24 mouse cellular contexts compared by ENCODE assay signal in genomic region chr2:4511080-4511386, GRCm38 (mm10).
A peak's percentile ranks its signal among the peaks of the same experiment; 100 is the strongest.
DNase-seq lines count a peak whose midpoint lies in the region; ATAC-seq and TF ChIP-seq lines count a peak whose summit lies in the region.
"Had no signal": no experiment of that assay in that cellular context is flagged by ENCODE, and none has a peak within 500 bp of the region (broad histone marks: within the 10 kb centered on the region; RNA-seq: fewer than 3 reads in every experiment).

No protein-coding gene starts in this region.

- WGBS in kidney, embryonic 14.5 days = 64% methylated on average over 2 of the region's 2 CpGs
- WGBS in lung, embryonic 14.5 days = 85% methylated on average over 2 of the region's 2 CpGs
- WGBS in lung, postnatal 0 days = 89% methylated on average over 2 of the region's 2 CpGs
- 84% methylated on average over 2 of the region's 2 CpGs for WGBS in intestine, embryonic 16.5 days

- no peaks in the 10 kb centered on the region for H3K27me3 ChIP-seq in kidney, embryonic 14.5 days (ENCODE audit: control insufficient read depth, insufficient read depth, low read length)
- H3K27me3 ChIP-seq in lung, embryonic 14.5 days (ENCODE audit: insufficient read depth, low read length) = no peaks in the 10 kb centered on the region
- H3K27me3 ChIP-seq in lung, postnatal 0 days (replicated peaks; ENCODE audit: insufficient read depth, low read length) = no peaks in the 10 kb centered on the region
- no peaks in the 10 kb centered on the region for H3K27me3 ChIP-seq in MEL (ENCODE audit: control insufficient read depth in 1 of 2, insufficient read depth in 2 of 2, low read length in 2 of 2)
- no peaks in the 10 kb centered on the region for H3K27me3 ChIP-seq in intestine, embryonic 16.5 days (replicated peaks; ENCODE audit: control insufficient read depth, insufficient read depth, low read length)
- H3K27me3 ChIP-seq: limb, embryonic 12.5 days; liver, embryonic 15.5 days; midbrain, embryonic 15.5 days had no signal

- no peak for ATAC-seq in kidney, embryonic 14.5 days (ENCODE audit: low FRiP score, low TSS enrichment)
- ATAC-seq in lung, embryonic 14.5 days (ENCODE audit: insufficient read depth) = no peak
- ATAC-seq in lung, postnatal 0 days = no peak
- ATAC-seq in intestine, embryonic 16.5 days = no peak
- ATAC-seq: activated CD4-positive, CD25-positive, alpha-beta regulatory T cell, adult 4 months; forebrain, embryonic 16.5 days; midbrain, embryonic 15.5 days had no signal

- TF ChIP-seq CTCF in lung, embryonic 14.5 days (IDR thresholded peaks at IDR 0.05; ENCODE audit: low read depth) = no peak
- TF ChIP-seq CTCF in lung, postnatal 0 days (IDR thresholded peaks at IDR 0.05) = no peak
- TF ChIP-seq CTCF in MEL (IDR thresholded peaks at IDR 0.05 in 2 of 3, conservative IDR thresholded peaks at IDR 0.05 in 1 of 3; ENCODE audit: control insufficient read depth in 1 of 3, insufficient read depth in 1 of 3, low read depth in 2 of 3, low read length in 3 of 3, poor library complexity in 1 of 3, severe bottlenecking in 1 of 3) = no peak

- H3K4me2 ChIP-seq in kidney, embryonic 14.5 days (replicated peaks; ENCODE audit: low read depth, low read length) = no peak overlapping the region
- no peak overlapping the region for H3K4me2 ChIP-seq in lung, embryonic 14.5 days
- no peak overlapping the region for H3K4me2 ChIP-seq in lung, postnatal 0 days (replicated peaks; ENCODE audit: low read depth, low read length)
- no peak overlapping the region for H3K4me2 ChIP-seq in intestine, embryonic 16.5 days (ENCODE audit: low read depth, low read length)
- H3K4me2 ChIP-seq: limb, embryonic 12.5 days; liver, embryonic 15.5 days; midbrain, embryonic 15.5 days had no signal

- H3K9me3 ChIP-seq in kidney, embryonic 14.5 days (ENCODE audit: control insufficient read depth, low read length) = no peaks in the 10 kb centered on the region
- no peaks in the 10 kb centered on the region for H3K9me3 ChIP-seq in lung, embryonic 14.5 days (ENCODE audit: low read depth, low read length)
- H3K9me3 ChIP-seq in lung, postnatal 0 days (ENCODE audit: low read length) = no peaks in the 10 kb centered on the region
- no peaks in the 10 kb centered on the region for H3K9me3 ChIP-seq in MEL (replicated peaks; ENCODE audit: insufficient read depth, low read length)
- H3K9me3 ChIP-seq in intestine, embryonic 16.5 days (ENCODE audit: control insufficient read depth, low read length) = no peaks in the 10 kb centered on the region
- H3K9me3 ChIP-seq: limb, embryonic 12.5 days; liver, embryonic 15.5 days; midbrain, embryonic 10.5 days; midbrain, embryonic 15.5 days had no signal

- no peak overlapping the region for H3K4me3 ChIP-seq in kidney, embryonic 14.5 days (ENCODE audit: low read length)
- H3K4me3 ChIP-seq in lung, embryonic 14.5 days (ENCODE audit: low read depth, low read length) = no peak overlapping the region
- H3K4me3 ChIP-seq in lung, postnatal 0 days (ENCODE audit: low read depth, low read length) = no peak overlapping the region
- H3K4me3 ChIP-seq in MEL (ENCODE audit: control insufficient read depth in 1 of 2, insufficient read depth in 1 of 2, low read depth in 2 of 2, low read length in 2 of 2) = no peak overlapping the region
- H3K4me3 ChIP-seq in intestine, embryonic 16.5 days (ENCODE audit: low read length) = no peak overlapping the region
- H3K4me3 ChIP-seq: erythroblast, embryonic 14.5 days; gastrocnemius, adult 2 months; heart, adult 2 months; left cerebral cortex, adult 2 months; limb, embryonic 12.5 days; liver, embryonic 15.5 days; midbrain, embryonic 10.5 days; midbrain, embryonic 15.5 days had no signal

- no peak for TF ChIP-seq EP300 in lung, postnatal 0 days (IDR thresholded peaks at IDR 0.05)
- peak; percentile 72 to 88 for TF ChIP-seq EP300 in MEL (IDR thresholded peaks at IDR 0.05; ENCODE audit: low read depth in 1 of 2, low read length in 2 of 2)

- H3K79me2 ChIP-seq in MEL (ENCODE audit: control insufficient read depth, insufficient read depth, low read length, poor library complexity) = no peaks in the 10 kb centered on the region

- no peak for TF ChIP-seq RAD21 in MEL (IDR thresholded peaks at IDR 0.05; ENCODE audit: low read depth, low read length)

- H3K9ac ChIP-seq in kidney, embryonic 14.5 days (ENCODE audit: low read depth, low read length) = no peak overlapping the region
- H3K9ac ChIP-seq in lung, embryonic 14.5 days = no peak overlapping the region
- no peak overlapping the region for H3K9ac ChIP-seq in lung, postnatal 0 days (replicated peaks; ENCODE audit: low read depth)
- H3K9ac ChIP-seq in MEL (ENCODE audit: control insufficient read depth, low read depth, low read length, poor library complexity, severe bottlenecking) = no peak overlapping the region
- no peak overlapping the region for H3K9ac ChIP-seq in intestine, embryonic 16.5 days (ENCODE audit: low read depth, low read length)
- H3K9ac ChIP-seq: limb, embryonic 12.5 days; liver, embryonic 15.5 days; midbrain, embryonic 15.5 days had no signal

- no peaks in the 10 kb centered on the region for H3K36me3 ChIP-seq in kidney, embryonic 14.5 days (ENCODE audit: control insufficient read depth, insufficient read depth, low read length)
- H3K36me3 ChIP-seq in lung, embryonic 14.5 days (ENCODE audit: insufficient read depth) = peaks cover 12% of the 10 kb centered on the region; the same call in 1 of the 2 replicates
- no peaks in the 10 kb centered on the region for H3K36me3 ChIP-seq in lung, postnatal 0 days (ENCODE audit: insufficient read depth, low read length)
- H3K36me3 ChIP-seq in MEL (ENCODE audit: control insufficient read depth in 1 of 2, insufficient read depth in 2 of 2, low read length in 2 of 2) = peaks cover 0 to 11% of the 10 kb centered on the region in 2 experiments; a peak in 2 of 4 replicates
- H3K36me3 ChIP-seq in intestine, embryonic 16.5 days (ENCODE audit: control insufficient read depth, insufficient read depth, low read length) = no peaks in the 10 kb centered on the region
- H3K36me3 ChIP-seq: liver, embryonic 15.5 days; midbrain, embryonic 15.5 days had no signal

- no peak for DNase-seq in kidney, adult 9 months
- DNase-seq in lung, embryonic 14.5 days = no peak
- DNase-seq in lung, postnatal 0 days (ENCODE audit: low spot score) = no peak
- no peak for DNase-seq in MEL (ENCODE audit: low read depth, low spot score)
- no peak for DNase-seq in right cerebral cortex, adult 18-20 months
- DNase-seq: adrenal gland, adult 2 months; cerebellum, adult 2 months; cerebellum, postnatal 14 days; gastrocnemius, adult 2 months; gastrocnemius, postnatal 36 days; heart, adult 2 months; kidney, adult 2 months; thymus, adult 18-20 months; thymus, postnatal 36 days had no signal

- peak overlapping the region; percentile 59 for H3K27ac ChIP-seq in kidney, embryonic 14.5 days (ENCODE audit: low read depth, low read length)
- H3K27ac ChIP-seq in lung, embryonic 14.5 days (ENCODE audit: low read depth) = peak overlapping the region; percentile 54; the same call in 1 of the 2 replicates
- H3K27ac ChIP-seq in lung, postnatal 0 days (ENCODE audit: low read length) = no peak overlapping the region
- H3K27ac ChIP-seq in MEL (ENCODE audit: control insufficient read depth, low read depth, low read length) = peak overlapping the region; percentile 81
- peak overlapping the region; percentile 33 for H3K27ac ChIP-seq in intestine, embryonic 16.5 days (ENCODE audit: low read length)
- H3K27ac ChIP-seq: gastrocnemius, adult 2 months; heart, adult 2 months; left cerebral cortex, adult 2 months; limb, embryonic 12.5 days; liver, embryonic 15.5 days; midbrain, embryonic 10.5 days; midbrain, embryonic 15.5 days had no signal

- peaks cover 33% of the 10 kb centered on the region for H3K4me1 ChIP-seq in kidney, embryonic 14.5 days (ENCODE audit: control insufficient read depth, insufficient read depth, low read length)
- 0 out of 2 replicates have a peak, but pooled peaks cover 6% of the 10 kb centered on the region for H3K4me1 ChIP-seq in lung, embryonic 14.5 days (ENCODE audit: insufficient read depth)
- H3K4me1 ChIP-seq in lung, postnatal 0 days (ENCODE audit: insufficient read depth, low read depth, low read length) = no peaks in the 10 kb centered on the region
- H3K4me1 ChIP-seq in MEL (ENCODE audit: control insufficient read depth in 1 of 2, insufficient read depth in 2 of 2, low read length in 2 of 2) = peaks cover 11 to 13% of the 10 kb centered on the region in 2 experiments
- H3K4me1 ChIP-seq in intestine, embryonic 16.5 days (ENCODE audit: control insufficient read depth, insufficient read depth, low read length) = peaks cover 29% of the 10 kb centered on the region

- TF ChIP-seq POLR2A in MEL (IDR thresholded peaks at IDR 0.05; ENCODE audit: control insufficient read depth in 1 of 2, insufficient read depth in 1 of 2, low read depth in 1 of 2, low read length in 2 of 2, poor library complexity in 1 of 2) = no peak

TF ChIP-seq in MEL, 35 proteins besides CTCF, POLR2A, EP300 and RAD21 (continues in another document):
- no peak for TF ChIP-seq NELFE (IDR thresholded peaks at IDR 0.05; ENCODE audit: low read depth, low read length)
- TF ChIP-seq NRF1 (IDR thresholded peaks at IDR 0.05; ENCODE audit: insufficient read depth, low read depth, low read length, poor library complexity, severe bottlenecking) = no peak
- no peak for TF ChIP-seq ZNF384 (IDR thresholded peaks at IDR 0.05; ENCODE audit: low read depth, low read length)
- TF ChIP-seq ELF1 (IDR thresholded peaks at IDR 0.05; ENCODE audit: low read depth, low read length) = no peak
- TF ChIP-seq CHD2 (IDR thresholded peaks at IDR 0.05; ENCODE audit: low read length) = no peak
- TF ChIP-seq SIN3A (IDR thresholded peaks at IDR 0.05; ENCODE audit: low read length) = peak; percentile 39; the same call in 1 of the 2 replicates
- TF ChIP-seq SMC3 (IDR thresholded peaks at IDR 0.05; ENCODE audit: low read depth, low read length) = no peak
- TF ChIP-seq USF1 (IDR thresholded peaks at IDR 0.05; ENCODE audit: low read depth, low read length) = no peak
- TF ChIP-seq UBTF (IDR thresholded peaks at IDR 0.05; ENCODE audit: borderline replicate concordance, insufficient read depth, low read depth, low read length) = no peak
- TF ChIP-seq MEF2A (IDR thresholded peaks at IDR 0.05; ENCODE audit: extremely low read depth, insufficient replicate concordance, low read depth, low read length, poor library complexity, severe bottlenecking) = no peak
- TF ChIP-seq MYC (IDR thresholded peaks at IDR 0.05; ENCODE audit: low read depth, low read length) = peak; percentile 55; the same call in 1 of the 2 replicates
- no peak for TF ChIP-seq ZC3H11A (IDR thresholded peaks at IDR 0.05; ENCODE audit: low read depth, low read length)
- TF ChIP-seq MYB (IDR thresholded peaks at IDR 0.05; ENCODE audit: low read depth, low read length) = peak; percentile 81
- peak; percentile 43; the same call in 1 of the 2 replicates for TF ChIP-seq TBP (IDR thresholded peaks at IDR 0.05; ENCODE audit: low read depth, low read length)
- no peak for TF ChIP-seq POLR2AphosphoS2 (IDR thresholded peaks at IDR 0.05; ENCODE audit: low read length)
- TF ChIP-seq KAT2A (conservative IDR thresholded peaks at IDR 0.05; ENCODE audit: low read depth, low read length) = no peak
- TF ChIP-seq POLR2AphosphoS5 (IDR thresholded peaks at IDR 0.05; ENCODE audit: borderline replicate concordance, low read depth, low read length) = no peak
